Mouse (Mus musculus): ENCODE data around the gene Cxcl13.

GRCm38 (mm10) chr5:96008274-96008842 lies 51.6 kb downstream of the Cxcl13 start:
- TF ChIP-seq POLR2A (IDR thresholded peaks at IDR 0.05; ENCODE audit: control insufficient read depth, low read depth, low read length) (no peak), CTCF (IDR thresholded peaks at IDR 0.05; ENCODE audit: control insufficient read depth, insufficient read depth, insufficient replicate concordance, low read depth, low read length) (no peak)

All from testis, adult 2 months (tissue).